Mouse (Mus musculus) lung, adult 2 months (tissue): ENCODE measurements around the gene Oxsr1. TPM values are rescaled to one million over a fixed set of nuclear protein-coding genes. Genes with fewer than 3 reads are reported as not detected.
"Not testable (repeated sequence)": the region's sequence is repeated elsewhere in the genome, so short reads cannot be mapped to it uniquely, and the experiment has no call there.

Source experiments
- DNase-seq: peaks from one replicate; pipeline ENCODE4 v3.0.0; 2022
- H3K4me1 ChIP-seq: fragments of 200-500 bp; 2 replicates; pipeline ENCODE4 v1.6.1; 2011; ENCODE audit warnings: low read length; ENCODE audit not compliant: control insufficient read depth, insufficient read depth
- H3K4me3 ChIP-seq: fragments of 200-500 bp; replicated peaks from 2 replicates; pipeline ENCODE3; 2011; ENCODE audit warnings: low read depth, mild to moderate bottlenecking, control low read depth, low read length; ENCODE audit errors: extremely low read depth
- CTCF ChIP-seq: fragments of 200-500 bp; IDR thresholded peaks from 2 replicates; pipeline ENCODE4 v1.5.1; 2011; ENCODE audit warnings: mild to moderate bottlenecking, low read length, control low read depth; ENCODE audit not compliant: insufficient read depth
- POLR2A ChIP-seq: fragments of 200-500 bp; IDR thresholded peaks from 2 replicates; pipeline ENCODE4 v1.6.1; 2011; ENCODE audit warnings: low read depth, mild to moderate bottlenecking, control low read depth, low read length, borderline replicate concordance; ENCODE audit errors: extremely low read depth
- WGBS: fragments of 180-500 bp; shearing (Covaris S2); methylation state at CpG from one replicate; pipeline ENCODE4 v1.1.7; 2018; 5-methylcytosine and 5-hydroxymethylcytosine counted together
- polyA plus RNA-seq: library from polyadenylated mRNA; depleted of rRNA; stranded (reverse); fragments of >200 nt; gene quantifications from 2 replicates; pipeline ENCODE4 v1.2.3, GENCODE M21; 2012

Gene Oxsr1
- polyA plus RNA-seq, 1 experiment, result 19.8 TPM

- 87% methylated on average over 10 of the region's 10 CpGs for WGBS
- DNase-seq, result no peak
- H3K4me1 ChIP-seq, result no peaks in the 10 kb centered on the region
- TF ChIP-seq POLR2A (no peak), CTCF (no peak)
- no peak overlapping the region for H3K4me3 ChIP-seq
Measured at GRCm38 (mm10) chr9:119240286-119240997, 81.8 kb downstream of the Oxsr1 start.

- no peak for TF ChIP-seq CTCF
- no peak for TF ChIP-seq POLR2A
- Histone ChIP-seq H3K4me3 (no peak overlapping the region), H3K4me1 (no peaks in the 10 kb centered on the region)
- 96% methylated on average over 3 of the region's 3 CpGs for WGBS
- no peak for DNase-seq
Measured at GRCm38 (mm10) chr9:119239274-119239673, 83.0 kb downstream of the Oxsr1 start.

DNA sequence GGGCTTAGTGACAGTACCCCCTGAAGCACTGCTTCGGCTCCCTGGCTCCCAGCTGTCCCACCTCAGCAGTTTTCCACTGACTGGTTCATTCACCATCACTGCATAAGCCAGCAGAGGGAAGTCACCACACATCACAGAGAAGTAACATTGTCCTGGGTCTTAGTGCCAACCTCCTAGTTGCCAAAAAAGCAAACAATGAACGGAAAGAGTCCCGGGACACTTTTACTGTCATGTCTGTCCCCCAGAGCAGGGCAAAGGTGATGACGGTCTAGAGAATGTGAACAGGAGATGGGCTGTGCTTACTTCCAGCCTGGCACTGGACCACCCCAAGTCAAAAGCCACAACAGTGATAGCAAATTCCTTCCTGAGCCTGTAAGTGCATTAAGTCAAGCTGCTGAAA, 83.4 kb downstream of the Oxsr1 start:
- 70% methylated on average over 4 of the region's 4 CpGs for WGBS
- DNase-seq, result no peak
- H3K4me1 ChIP-seq, result no peaks in the 10 kb centered on the region
- H3K4me3 ChIP-seq, result no peak overlapping the region
- no peak for TF ChIP-seq CTCF
- TF ChIP-seq POLR2A, result no peak

GRCm38 (mm10) chr9:119231552-119231951, 90.7 kb downstream of the Oxsr1 start:
- no peak for DNase-seq
- 86% methylated on average over 7 of the region's 7 CpGs for WGBS
- Histone ChIP-seq H3K4me3 (no peak overlapping the region), H3K4me1 (no peaks in the 10 kb centered on the region)
- TF ChIP-seq POLR2A (no peak), CTCF (no peak)

GRCm38 (mm10) chr9:119230829-119231228, 91.4 kb downstream of the Oxsr1 start:
- WGBS, result 78% methylated on average over 2 of the region's 2 CpGs
- no peak for TF ChIP-seq CTCF
- no peak for TF ChIP-seq POLR2A
- DNase-seq, result no peak
- H3K4me1 ChIP-seq, result no peaks in the 10 kb centered on the region
- no peak overlapping the region for H3K4me3 ChIP-seq

GRCm38 (mm10) chr9:119220249-119220648, 102.0 kb downstream of the Oxsr1 start:
- 67% methylated on average over 4 of the region's 4 CpGs for WGBS
- Histone ChIP-seq H3K4me1 (no peaks in the 10 kb centered on the region), H3K4me3 (no peak overlapping the region)
- DNase-seq, result no peak
- TF ChIP-seq CTCF (no peak), POLR2A (no peak)

GRCm38 (mm10) chr9:119219667-119220066, 102.6 kb downstream of the Oxsr1 start:
- WGBS, result 69% methylated on average over 2 of the region's 2 CpGs
- Histone ChIP-seq H3K4me3 (no peak overlapping the region), H3K4me1 (no peaks in the 10 kb centered on the region)
- no peak for TF ChIP-seq CTCF
- TF ChIP-seq POLR2A, result no peak
- no peak for DNase-seq

DNA sequence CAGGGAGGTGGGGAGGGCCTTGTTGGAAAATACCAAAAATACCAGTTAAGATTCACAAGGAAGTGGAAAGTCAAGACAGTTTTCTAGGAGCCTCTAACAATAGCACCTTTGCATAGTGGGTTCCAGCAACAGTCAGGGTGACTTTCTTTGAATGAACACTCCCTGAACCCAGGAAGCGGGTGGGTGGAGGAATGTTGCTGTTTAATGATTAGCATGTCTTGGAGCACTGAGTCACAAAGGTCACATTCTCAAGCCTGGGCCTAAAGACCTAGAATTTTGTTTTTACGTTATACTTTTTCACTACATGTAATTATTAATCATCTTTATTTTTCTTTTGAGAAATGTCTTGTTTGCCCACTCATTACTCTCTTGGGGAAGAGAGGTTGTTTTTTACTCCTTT, 106.9 kb downstream of the Oxsr1 start:
- H3K4me3 ChIP-seq, H3K4me1 ChIP-seq, DNase-seq: not testable (repeated sequence)
- 86% methylated on average over 2 of the region's 2 CpGs for WGBS

DNA sequence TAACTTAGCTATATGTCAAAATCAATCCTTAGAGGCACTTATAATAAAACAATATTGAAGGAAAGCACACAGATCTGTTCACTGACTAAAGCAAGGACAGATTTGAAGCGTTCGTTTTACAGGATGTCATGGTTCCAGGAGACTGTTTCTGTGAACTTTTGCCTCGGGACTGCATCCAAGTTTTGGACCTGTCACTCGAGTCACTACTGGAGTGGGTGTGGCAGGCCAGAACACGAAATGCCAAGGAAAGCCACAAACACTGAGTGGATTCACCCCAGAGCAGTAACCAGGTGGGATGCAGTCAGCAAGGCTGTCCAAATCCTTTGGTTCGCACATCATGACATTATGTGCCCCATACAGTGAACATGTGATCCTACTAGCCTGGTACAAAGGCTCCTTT, 107.6 kb downstream of the Oxsr1 start:
- Histone ChIP-seq H3K4me3 (no peak overlapping the region), H3K4me1 (no peaks in the 10 kb centered on the region)
- 78% methylated on average over 6 of the region's 6 CpGs for WGBS
- no peak for DNase-seq
- TF ChIP-seq POLR2A (no peak), CTCF (no peak)

GRCm38 (mm10) chr9:119212996-119213395, 109.2 kb downstream of the Oxsr1 start:
- WGBS, result 78% methylated on average over 8 of the region's 8 CpGs
- no peak overlapping the region for H3K4me3 ChIP-seq
- DNase-seq, result no peak
- H3K4me1 ChIP-seq, result no peaks in the 10 kb centered on the region
- TF ChIP-seq CTCF (no peak), POLR2A (no peak)
